Mouse (Mus musculus): ENCODE data around the gene Wwox. TPM values are rescaled to one million over a fixed set of nuclear protein-coding genes. Genes with fewer than 3 reads are reported as not detected.
A peak's percentile ranks its signal among the peaks of the same experiment; 100 is the strongest.
"Not testable (repeated sequence)": the region's sequence is repeated elsewhere in the genome, so short reads cannot be mapped to it uniquely, and the experiment has no call there.

Wwox gene
- total RNA-seq, 2 experiments from 2014 or later = 27.3 to 28.0 TPM

DNA sequence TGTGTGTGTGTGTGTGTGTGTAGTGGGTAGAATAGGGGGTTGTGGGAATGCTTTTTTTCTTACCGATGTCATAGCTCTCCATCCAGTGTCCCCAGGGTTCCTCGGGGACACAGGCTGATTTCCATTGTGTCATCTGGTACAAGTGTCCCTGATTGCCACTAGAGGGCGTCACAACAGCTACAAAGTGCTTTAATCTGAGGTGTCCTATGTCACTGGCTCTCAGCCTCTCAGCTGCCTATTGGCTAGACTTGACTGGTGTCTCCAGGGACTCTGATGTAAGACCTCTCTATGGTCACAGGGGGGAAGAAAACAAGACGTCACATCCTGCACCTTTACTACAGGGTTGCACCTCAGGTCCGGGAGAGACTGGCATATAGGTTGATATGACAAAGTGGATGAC, 363.7 kb downstream of the Wwox start:
- DNase-seq = peak in 1 of 2 experiments; percentile 9

DNA sequence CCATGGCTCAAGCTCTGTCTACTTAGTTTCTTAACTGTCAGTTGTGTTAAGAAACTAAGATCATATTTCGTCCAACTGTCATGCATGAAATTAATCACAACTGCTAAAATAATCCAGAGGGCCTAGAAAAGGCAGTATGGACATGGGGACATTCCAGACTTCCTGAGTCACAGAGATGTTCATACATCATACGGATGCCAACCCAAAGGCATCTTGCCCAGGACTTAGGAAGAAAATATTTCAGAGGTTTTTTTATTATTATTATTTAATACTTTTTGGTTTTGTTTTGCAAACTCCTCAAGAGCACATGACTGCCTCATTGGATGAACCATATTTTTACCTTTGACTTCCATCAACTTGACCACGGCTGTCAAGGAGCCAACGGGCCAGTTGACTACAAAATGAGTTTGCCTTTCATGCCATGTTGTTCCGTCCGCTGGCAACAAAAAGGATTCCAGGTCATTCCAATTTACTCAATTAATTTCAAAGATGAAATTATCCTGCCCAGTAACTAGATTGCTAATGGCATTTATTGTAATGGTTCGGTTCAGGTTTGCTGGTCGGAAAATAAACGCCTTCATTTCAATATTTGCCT, 367.5 kb downstream of the Wwox start:
- no peak for DNase-seq

GRCm38 (mm10) chr8:114807676-114808426, 368.4 kb downstream of the Wwox start:
- DNase-seq = no peak

DNA sequence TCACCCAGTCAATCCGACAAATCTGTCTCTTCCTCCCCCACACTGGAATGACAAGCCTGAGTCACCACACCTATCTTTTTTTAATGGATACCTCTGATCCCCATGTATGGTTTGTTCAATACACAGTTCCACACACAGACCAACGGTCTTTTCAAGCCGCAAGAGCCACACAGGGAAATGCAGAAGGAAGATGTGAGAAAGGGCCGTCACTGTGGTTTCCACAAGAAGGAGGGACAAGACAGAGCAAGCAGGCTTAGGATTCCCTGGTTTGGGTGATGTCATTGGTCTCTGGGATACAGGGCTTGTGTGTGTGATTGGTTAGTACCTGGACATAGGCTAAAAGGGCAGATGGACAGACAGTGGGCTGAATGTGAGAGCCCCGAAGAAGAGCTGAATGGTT, 371.0 kb downstream of the Wwox start:
- DNase-seq = no peak

DNA sequence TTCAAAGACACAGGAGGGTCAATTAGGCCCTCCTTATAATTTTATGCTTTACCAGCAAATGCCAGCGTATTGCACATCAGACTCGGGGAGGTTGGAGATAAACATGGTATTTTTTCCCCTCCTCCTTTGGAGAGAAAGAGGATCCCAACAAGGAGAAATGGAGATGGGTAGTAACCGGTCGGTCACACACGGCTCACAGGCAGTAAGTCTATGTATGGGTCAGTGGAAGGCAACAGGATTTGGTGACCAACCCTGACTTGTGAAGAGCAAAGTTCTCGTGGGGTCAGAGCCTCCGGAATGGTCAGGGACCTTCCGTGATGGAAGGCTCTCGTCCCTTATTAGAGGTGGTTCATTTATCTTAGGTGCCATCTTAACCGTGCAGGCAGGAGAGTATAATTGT, 374.4 kb downstream of the Wwox start:
- DNase-seq = no peak

- no peak for DNase-seq
Measured at GRCm38 (mm10) chr8:114814769-114815736, 375.6 kb downstream of the Wwox start.

- DNase-seq = no peak
Measured at GRCm38 (mm10) chr8:114816343-114816742, 376.9 kb downstream of the Wwox start.

GRCm38 (mm10) chr8:114816949-114817348, 377.5 kb downstream of the Wwox start:
- no peak for DNase-seq

- peak in 1 of 2 experiments; percentile 39 for DNase-seq
Measured at GRCm38 (mm10) chr8:114821543-114821942, 382.1 kb downstream of the Wwox start.

- DNase-seq = no peak
Measured at GRCm38 (mm10) chr8:114825460-114825859, 386.0 kb downstream of the Wwox start.

- DNase-seq = no peak
Measured at GRCm38 (mm10) chr8:114826991-114827390, 387.5 kb downstream of the Wwox start.

DNA sequence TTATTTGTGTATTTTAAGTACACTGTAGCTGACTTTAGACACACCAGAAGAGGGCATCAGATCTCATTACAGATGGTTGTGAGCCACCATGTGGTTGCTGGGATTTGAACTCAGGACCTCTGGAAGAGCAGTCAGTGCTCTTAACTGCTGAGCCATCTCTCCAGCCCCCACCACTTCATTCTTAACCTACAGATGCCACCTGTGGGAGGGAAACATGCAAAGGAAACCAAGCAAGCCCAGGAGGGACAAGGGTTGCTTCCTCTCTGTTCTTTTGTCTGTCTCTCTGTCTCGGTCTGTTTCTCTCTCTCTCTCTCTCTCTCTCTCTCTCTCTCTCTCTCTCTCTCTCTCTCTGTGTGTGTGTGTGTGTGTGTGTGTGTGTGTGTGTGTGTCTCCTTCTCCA, 388.4 kb downstream of the Wwox start:
- DNase-seq = not testable (repeated sequence)

DNA sequence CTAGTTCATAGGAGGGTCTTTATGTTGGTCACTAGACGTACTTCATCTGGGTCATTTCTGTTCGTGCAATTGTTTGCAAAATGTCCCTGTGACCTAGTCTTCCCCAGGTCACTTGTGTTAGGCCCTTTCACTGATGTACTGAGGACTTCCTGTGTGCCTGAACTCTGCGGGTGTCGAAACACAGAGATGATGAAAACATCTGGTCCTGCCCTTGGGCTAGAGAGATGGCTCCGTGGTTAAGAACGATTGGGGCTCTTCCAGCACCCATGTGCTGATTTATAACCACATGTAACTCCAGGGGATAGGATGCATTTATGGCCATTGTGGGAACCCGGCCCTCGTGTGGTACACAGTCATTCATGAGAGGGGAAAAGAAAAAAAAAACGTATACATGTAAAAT, 392.1 kb downstream of the Wwox start:
- DNase-seq = no peak

DNA sequence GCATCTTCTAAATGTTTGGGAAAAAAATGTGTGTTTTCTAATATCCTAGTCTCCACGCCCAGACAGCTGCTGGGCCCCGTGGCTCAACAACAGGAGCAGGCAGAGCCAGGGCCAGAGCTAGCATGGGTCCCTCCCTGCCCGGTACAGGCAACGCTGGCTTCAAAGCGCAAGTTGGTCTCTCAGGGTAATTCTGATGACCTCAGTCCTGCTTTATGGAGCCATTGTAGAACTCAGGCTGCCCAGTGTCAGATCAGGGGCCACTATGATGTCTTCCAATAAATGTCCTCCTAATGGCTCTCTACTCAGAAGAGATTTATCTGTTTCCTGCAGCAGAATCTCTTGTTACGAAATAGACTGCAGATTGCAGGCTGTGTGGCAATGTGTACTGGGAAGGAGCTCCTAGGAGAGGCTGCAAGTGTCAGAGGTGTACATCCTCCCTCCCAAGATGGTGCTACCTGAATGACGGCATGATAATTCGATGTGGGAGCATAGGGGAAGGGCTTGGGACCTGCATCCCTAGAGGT, 392.9 kb downstream of the Wwox start:
- DNase-seq = no peak

DNA sequence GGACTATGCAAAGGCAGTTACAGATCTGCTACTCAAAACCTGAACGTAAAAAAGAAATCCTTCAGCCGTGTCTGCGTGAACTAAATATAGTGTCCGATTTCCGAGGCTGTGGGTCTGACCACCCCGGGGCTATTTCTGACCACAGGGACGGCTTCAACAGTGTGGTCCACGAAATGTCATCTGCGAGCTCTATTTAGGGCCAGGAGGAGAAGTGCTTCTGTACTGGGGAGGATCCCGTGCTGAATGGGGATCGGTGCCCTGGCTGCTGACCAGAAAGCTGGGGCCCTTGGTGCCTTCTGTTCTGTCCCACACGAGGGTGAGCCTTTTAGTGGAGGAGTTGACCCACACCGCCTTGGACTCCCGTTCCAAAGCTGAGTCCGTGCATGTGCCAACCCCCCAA, 395.3 kb downstream of the Wwox start:
- no peak for DNase-seq

DNA sequence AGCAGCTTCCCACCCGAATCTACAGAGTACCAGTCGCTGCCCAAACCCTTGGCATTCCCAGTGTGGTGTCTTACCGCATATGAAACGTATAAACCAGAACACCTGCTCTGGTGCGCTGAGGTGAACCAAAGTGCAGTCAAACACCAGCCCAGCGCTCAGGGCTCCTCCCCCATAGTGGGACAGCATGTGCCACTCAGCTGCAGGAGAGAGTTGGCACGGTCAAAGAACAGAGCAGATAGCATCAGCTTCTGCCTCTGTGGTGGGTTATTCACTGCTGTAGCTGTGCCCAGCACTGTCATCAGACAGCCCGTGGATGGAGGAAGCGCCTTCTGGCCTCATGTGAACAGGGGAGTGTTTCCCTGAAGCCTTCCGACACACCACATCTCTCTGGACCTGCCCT, 400.5 kb downstream of the Wwox start:
- DNase-seq = no peak

DNA sequence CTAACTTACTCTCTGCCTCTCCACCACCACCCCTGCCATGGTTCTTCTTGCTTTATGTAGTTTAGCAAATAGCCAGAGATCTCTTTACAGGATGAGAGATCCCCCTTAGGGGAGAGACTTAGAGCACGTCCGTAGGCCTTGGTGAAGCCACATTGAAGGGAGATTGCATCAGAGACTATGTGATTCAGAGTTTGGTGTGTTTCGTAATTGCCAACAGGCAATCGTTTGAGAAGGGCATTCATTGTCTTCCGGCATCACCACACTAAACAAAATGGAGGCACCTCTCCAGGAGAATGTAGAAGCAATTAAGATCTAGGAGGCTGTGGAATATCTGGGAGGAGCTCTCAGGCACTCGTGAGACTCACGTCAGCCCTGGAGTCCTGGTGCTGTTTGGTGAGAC, 408.2 kb downstream of the Wwox start:
- no peak for DNase-seq

DNA sequence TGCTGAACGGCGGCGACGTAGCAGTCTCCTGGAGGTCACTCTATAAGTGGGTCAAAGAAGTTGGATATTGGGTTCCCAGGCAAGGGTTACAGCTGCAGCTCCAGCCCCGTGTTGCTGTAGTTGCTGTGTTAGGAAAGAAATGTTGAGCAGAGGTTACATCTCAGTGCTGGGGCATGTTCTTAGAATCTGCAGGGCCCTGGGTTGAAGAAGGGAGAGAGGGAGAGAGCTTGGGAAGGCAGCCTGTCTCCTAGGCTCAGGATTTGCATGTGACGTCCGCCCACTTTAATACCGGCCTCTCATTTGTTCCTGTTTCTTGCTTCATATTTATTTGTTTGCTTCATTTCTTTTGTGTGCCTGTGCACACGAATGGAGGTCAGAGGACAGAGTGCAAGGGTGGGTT, 410.0 kb downstream of the Wwox start:
- DNase-seq = no peak

DNA sequence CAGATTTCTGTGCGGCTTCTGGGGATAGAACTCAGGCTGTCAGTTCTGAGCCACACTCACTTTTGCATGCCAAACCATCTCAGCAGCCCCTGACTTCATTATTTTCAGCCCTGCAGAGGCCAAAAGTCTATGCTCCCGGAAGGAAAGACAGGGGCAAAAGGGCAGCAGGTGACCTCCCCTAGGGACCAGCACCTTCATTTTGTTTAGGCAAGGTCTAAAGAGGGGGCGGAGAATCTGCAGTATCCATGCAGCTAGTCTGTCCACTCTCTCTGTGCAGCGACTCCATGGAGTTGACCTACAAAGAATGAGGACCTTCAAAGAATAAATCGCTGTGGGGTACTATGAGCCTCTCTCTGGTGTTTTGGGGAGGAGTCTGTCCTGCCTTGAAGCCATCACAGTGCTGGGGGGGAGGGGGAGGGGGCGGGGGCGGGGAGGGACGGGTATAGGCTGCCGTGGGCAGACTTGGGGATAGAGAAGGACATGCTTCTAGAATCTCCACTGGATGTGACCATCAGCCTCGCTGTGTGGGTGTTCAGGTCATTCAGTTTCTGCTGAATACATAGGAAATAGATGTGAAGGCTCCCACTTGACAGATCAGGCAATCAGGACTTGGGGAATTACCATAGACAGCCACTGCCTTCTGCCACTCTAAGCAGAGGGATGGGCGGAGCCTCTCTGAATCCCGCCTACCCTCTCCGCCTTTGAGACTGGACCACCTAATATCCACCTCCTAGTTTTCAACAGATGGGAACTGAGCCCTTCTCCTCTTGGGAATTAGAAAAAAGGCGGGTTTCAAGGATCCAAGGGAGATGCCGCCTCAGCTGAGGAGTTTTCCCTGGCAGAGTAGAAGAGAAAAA, 410.8 kb downstream of the Wwox start:
- no peak for DNase-seq

GRCm38 (mm10) chr8:114853765-114854164, 414.3 kb downstream of the Wwox start:
- DNase-seq = no peak

GRCm38 (mm10) chr8:114855833-114856232, 416.4 kb downstream of the Wwox start:
- no peak for DNase-seq

- no peak for DNase-seq
Measured at GRCm38 (mm10) chr8:114865911-114866310, 426.5 kb downstream of the Wwox start.

All from adrenal gland, postnatal 36 days (tissue).